Mouse (Mus musculus) CH12.LX (cell line): Measurements from ENCODE around the gene Cdh23.

ENCODE experiments used
- CHD1 ChIP-seq: IDR thresholded peaks from 2 replicates; pipeline ENCODE4 v1.6.1; 2012; ENCODE audit warnings: low read depth, low read length, improper control_type of control experiment, inconsistent platforms
- CTCF ChIP-seq, 2 experiments: IDR thresholded peaks in 1 of 2; conservative IDR thresholded peaks in 1 of 2; 2 replicates each; pipeline ENCODE4 v1.5.1; 2011 to 2012; ENCODE audit warnings: low read depth in 2 of 2, low read length in 2 of 2, improper control_type of control experiment in 1 of 2, inconsistent platforms in 1 of 2, mild to moderate bottlenecking in 1 of 2, moderate library complexity in 1 of 2
- E2F4 ChIP-seq: IDR thresholded peaks from 2 replicates; pipeline ENCODE4 v1.6.1; 2011; ENCODE audit warnings: low read depth, low read length, improper control_type of control experiment; ENCODE audit not compliant: insufficient replicate concordance
- EP300 ChIP-seq: IDR thresholded peaks from 2 replicates; pipeline ENCODE4 v1.6.1; 2011; ENCODE audit warnings: low read length, improper control_type of control experiment
- HCFC1 ChIP-seq: IDR thresholded peaks from 2 replicates; pipeline ENCODE4 v1.6.1; 2012; ENCODE audit warnings: low read depth, mild to moderate bottlenecking, inconsistent platforms, low read length, improper control_type of control experiment
- MAFK ChIP-seq: IDR thresholded peaks from 2 replicates; pipeline ENCODE4 v1.6.1; 2011; ENCODE audit warnings: low read length, improper control_type of control experiment; ENCODE audit not compliant: insufficient replicate concordance
- MYC ChIP-seq: IDR thresholded peaks from 2 replicates; pipeline ENCODE4 v1.6.1; 2011; ENCODE audit warnings: low read depth, mild to moderate bottlenecking, improper control_type of control experiment, low read length
- NELFE ChIP-seq: IDR thresholded peaks from 2 replicates; pipeline ENCODE4 v1.6.1; 2011; ENCODE audit warnings: low read depth, low read length, improper control_type of control experiment
- NRF1 ChIP-seq: IDR thresholded peaks from 2 replicates; pipeline ENCODE4 v1.6.1; 2014; ENCODE audit warnings: low read depth, mild to moderate bottlenecking, inconsistent platforms, low read length, improper control_type of control experiment, moderate library complexity
- POLR2A ChIP-seq: IDR thresholded peaks from 2 replicates; pipeline ENCODE4 v1.6.1; 2011; ENCODE audit warnings: low read depth, mild to moderate bottlenecking, improper control_type of control experiment, low read length
- ZC3H11A ChIP-seq: IDR thresholded peaks from 2 replicates; pipeline ENCODE4 v1.6.1; 2012; ENCODE audit warnings: low read depth, mild to moderate bottlenecking, inconsistent platforms, low read length, improper control_type of control experiment

DNA sequence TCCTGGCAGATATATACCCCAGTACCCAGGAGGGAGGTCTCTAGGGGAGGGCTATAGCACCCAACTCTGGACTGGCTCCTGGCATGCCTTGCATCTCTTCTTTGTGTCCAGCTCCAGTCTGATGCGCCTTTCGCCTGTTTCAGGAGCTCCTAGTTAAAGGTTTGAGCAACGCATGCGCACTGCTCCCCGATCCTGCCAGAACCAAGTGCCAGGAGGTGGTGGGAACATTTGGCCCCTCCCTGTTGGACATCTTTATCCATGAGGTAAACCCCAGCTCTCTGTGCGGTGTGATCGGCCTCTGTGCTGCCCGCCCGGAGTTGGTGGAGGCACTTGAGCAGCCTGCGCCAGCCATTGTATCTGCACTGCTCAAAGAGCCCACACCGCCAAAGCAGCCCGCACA, 396.7 kb downstream of the Cdh23 start:
- TF ChIP-seq E2F4 (no peak), ZC3H11A (no peak), MAFK (no peak), CTCF (conservative IDR thresholded peaks at IDR 0.05 in 1 of 2, IDR thresholded peaks at IDR 0.05 in 1 of 2; ENCODE audit: low read depth in 2 of 2, low read length in 2 of 2) (no peak), POLR2A (no peak), EP300 (no peak), NELFE (no peak), HCFC1 (no peak), MYC (no peak), NRF1 (no peak), CHD1 (no peak)
